Mouse (Mus musculus): ENCODE measurements around the gene Orm3.

DNA sequence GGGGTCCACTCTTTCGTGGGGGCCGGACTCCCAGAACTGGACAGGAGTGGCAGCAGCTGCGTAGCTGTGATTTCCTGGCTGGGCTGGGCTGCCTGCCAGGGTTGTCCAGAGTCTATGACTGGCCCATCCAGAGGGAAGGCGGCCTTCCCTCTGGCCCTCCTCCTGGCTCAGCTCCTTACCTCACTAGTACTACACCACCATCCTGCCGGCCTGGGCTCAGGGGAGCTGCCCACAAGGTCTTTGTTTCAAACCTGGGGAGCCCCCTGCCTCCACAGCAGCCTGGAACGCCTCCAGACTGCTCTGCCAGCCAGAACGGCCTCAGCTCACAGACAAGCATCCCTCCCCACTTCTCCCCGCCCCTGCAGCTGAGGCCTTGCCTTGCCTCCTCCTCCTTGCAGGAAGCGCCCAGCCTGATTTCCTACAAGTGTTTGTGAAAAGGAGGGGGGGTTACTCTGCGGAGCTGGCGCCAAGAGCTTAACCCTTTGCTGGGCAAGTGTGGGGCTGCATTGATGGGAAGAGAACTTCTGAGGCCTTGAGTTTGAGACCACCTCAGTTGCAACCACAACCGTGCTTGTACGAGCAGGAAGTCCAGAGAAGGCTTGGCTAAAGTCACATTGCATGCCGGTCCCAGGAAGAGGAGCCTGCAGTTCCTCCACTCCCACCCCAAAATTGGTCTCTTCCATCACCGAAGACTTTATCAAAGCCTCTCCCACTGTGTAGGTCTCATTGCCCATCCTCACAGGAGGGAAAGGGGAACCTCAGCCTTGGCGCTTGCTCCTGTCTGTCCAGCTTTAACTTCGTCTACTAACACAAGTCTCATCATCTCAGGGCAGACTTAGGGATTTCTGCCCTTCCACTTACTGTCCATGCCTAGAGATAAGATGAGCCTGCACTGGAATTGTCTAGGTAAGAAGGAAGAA, 47.3 kb downstream of the Orm3 start, which contains the start of gene Akna:
- TF ChIP-seq MYOD1 (IDR thresholded peaks at IDR 0.05; ENCODE audit: control insufficient read depth in 1 of 3, insufficient read length in 2 of 3, low read depth in 2 of 3) (peak in 2 of 3 experiments; percentile 37 to 77), POLR2A (IDR thresholded peaks at IDR 0.05; ENCODE audit: insufficient read length, low read depth) (peak; percentile 47), TCF3 (IDR thresholded peaks at IDR 0.05; ENCODE audit: insufficient read length, low read depth) (no peak), TCF12 (IDR thresholded peaks at IDR 0.05; ENCODE audit: insufficient read depth, poor library complexity, severe bottlenecking) (no peak), MAX (IDR thresholded peaks at IDR 0.05; ENCODE audit: low read depth) (no peak), E2F4 (IDR thresholded peaks at IDR 0.05; ENCODE audit: insufficient read depth) (no peak), USF1 (IDR thresholded peaks at IDR 0.05; ENCODE audit: low read depth) (no peak)
